Mouse (Mus musculus): ENCODE results near the gene Defb25. TPM values are rescaled to one million over a fixed set of nuclear protein-coding genes. Genes with fewer than 3 reads are reported as not detected.

Defb25 gene
- polyA plus RNA-seq, 1 experiment from 2014 or later: not detected

Other genes starting within 250 kb of the Defb25 start
- 42.9 and 54.4 TPM in 2 replicates for gene Nrsn2, start 246.4 kb downstream of the Defb25 start, polyA plus RNA-seq (2014; fragmentation: Nextera tagmentation; extraction: Ambion mirVana)
- 19.2 and 19.7 TPM in 2 replicates for gene Sox12, start 225.0 kb downstream of the Defb25 start, polyA plus RNA-seq (2014; fragmentation: Nextera tagmentation; extraction: Ambion mirVana)
- 14.5 and 18.0 TPM in 2 replicates for gene Zcchc3, start 208.0 kb downstream of the Defb25 start, polyA plus RNA-seq (2014; fragmentation: Nextera tagmentation; extraction: Ambion mirVana)
- gene 6820408C15Rik, start 207.5 kb downstream of the Defb25 start, polyA plus RNA-seq (2014; fragmentation: Nextera tagmentation; extraction: Ambion mirVana): 0.87 and 0.99 TPM in 2 replicates
- gene Defb23, start 158.4 kb downstream of the Defb25 start, polyA plus RNA-seq (2014; fragmentation: Nextera tagmentation; extraction: Ambion mirVana): not detected in 2 replicates
- gene Defb20, start 146.0 kb downstream of the Defb25 start, polyA plus RNA-seq (2014; fragmentation: Nextera tagmentation; extraction: Ambion mirVana): not detected in 2 replicates
- gene Defb22, start 132.9 kb downstream of the Defb25 start, polyA plus RNA-seq (2014; fragmentation: Nextera tagmentation; extraction: Ambion mirVana): not detected in 2 replicates
- gene Defb26, start 111.4 kb downstream of the Defb25 start, polyA plus RNA-seq (2014; fragmentation: Nextera tagmentation; extraction: Ambion mirVana): not detected in 2 replicates
- not detected in 2 replicates for gene Defb28, start 104.8 kb downstream of the Defb25 start, polyA plus RNA-seq (2014; fragmentation: Nextera tagmentation; extraction: Ambion mirVana)
- gene Defb29, start 83.0 kb downstream of the Defb25 start, polyA plus RNA-seq (2014; fragmentation: Nextera tagmentation; extraction: Ambion mirVana): not detected in 2 replicates
- not detected in 2 replicates for gene Gm17416, start 53.7 kb downstream of the Defb25 start, polyA plus RNA-seq (2014; fragmentation: Nextera tagmentation; extraction: Ambion mirVana)
- gene Defb21, start 50.3 kb downstream of the Defb25 start, polyA plus RNA-seq (2014; fragmentation: Nextera tagmentation; extraction: Ambion mirVana): not detected in 2 replicates
- not detected in 2 replicates for gene Defb19, start 42.7 kb downstream of the Defb25 start, polyA plus RNA-seq (2014; fragmentation: Nextera tagmentation; extraction: Ambion mirVana)
- gene Defb45, start 23.7 kb downstream of the Defb25 start, polyA plus RNA-seq (2014; fragmentation: Nextera tagmentation; extraction: Ambion mirVana): not detected in 2 replicates
- gene Defb36, start 18.7 kb downstream of the Defb25 start, polyA plus RNA-seq (2014; fragmentation: Nextera tagmentation; extraction: Ambion mirVana): not detected in 2 replicates
- gene Rem1, start 3.9 kb upstream of the Defb25 start, polyA plus RNA-seq (2014; fragmentation: Nextera tagmentation; extraction: Ambion mirVana): 0.33 TPM in 1 of 2 replicates, not detected in the other
- gene H13, start 46.4 kb upstream of the Defb25 start, polyA plus RNA-seq (2014; fragmentation: Nextera tagmentation; extraction: Ambion mirVana): 156 and 160 TPM in 2 replicates
- 40.2 and 43.8 TPM in 2 replicates for gene Mcts2, start 64.0 kb upstream of the Defb25 start, polyA plus RNA-seq (2014; fragmentation: Nextera tagmentation; extraction: Ambion mirVana)
- 49.9 and 50.4 TPM in 2 replicates for gene Id1, start 113.2 kb upstream of the Defb25 start, polyA plus RNA-seq (2014; fragmentation: Nextera tagmentation; extraction: Ambion mirVana)
- 3.6 and 4.5 TPM in 2 replicates for gene Cox4i2, start 131.1 kb upstream of the Defb25 start, polyA plus RNA-seq (2014; fragmentation: Nextera tagmentation; extraction: Ambion mirVana)
- gene Bcl2l1, start 208.7 kb upstream of the Defb25 start, polyA plus RNA-seq (2014; fragmentation: Nextera tagmentation; extraction: Ambion mirVana): 142 and 159 TPM in 2 replicates
- 7.5 and 12.6 TPM in 2 replicates for gene Tpx2, start 224.9 kb upstream of the Defb25 start, polyA plus RNA-seq (2014; fragmentation: Nextera tagmentation; extraction: Ambion mirVana)

Data from neural tube, embryonic 14.5 days (tissue).